Mouse (Mus musculus) G1E (cell line): ENCODE data around the gene Zfp385b. TPM values are rescaled to one million over a fixed set of nuclear protein-coding genes. Genes with fewer than 3 reads are reported as not detected.

Source experiments
- ATAC-seq: 2 replicates; pipeline ENCODE4 v1.8.0; 2016; ENCODE audit warnings: mild to moderate bottlenecking; ENCODE audit not compliant: insufficient number of reproducible peaks, poor library complexity, low FRiP score, severe bottlenecking; ENCODE audit errors: extremely low read depth
- DNase-seq: peaks from one replicate; pipeline ENCODE4 v3.0.0; 2012; ENCODE audit warnings: low spot score
- H3K27me3 ChIP-seq: 2 replicates; pipeline ENCODE4 v1.6.1; 2012; ENCODE audit warnings: mild to moderate bottlenecking, low read length, inconsistent platforms; ENCODE audit not compliant: insufficient read depth
- H3K36me3 ChIP-seq: replicated peaks from 2 replicates; pipeline ENCODE3; 2012; ENCODE audit warnings: mild to moderate bottlenecking, inconsistent platforms
- H3K4me1 ChIP-seq: 2 replicates; pipeline ENCODE4 v1.6.1; 2012; ENCODE audit warnings: low read depth, low read length, inconsistent platforms, mixed read lengths; ENCODE audit not compliant: insufficient read depth
- H3K4me3 ChIP-seq: 2 replicates; pipeline ENCODE4 v1.5.1; 2012; ENCODE audit warnings: low read depth, mild to moderate bottlenecking, inconsistent platforms, low read length, moderate library complexity, mixed read lengths
- H3K9me3 ChIP-seq: replicated peaks from 2 replicates; pipeline ENCODE4 v1.6.1; 2012; ENCODE audit warnings: inconsistent platforms
- CTCF ChIP-seq: IDR thresholded peaks from 2 replicates; pipeline ENCODE4 v1.5.1; 2012; ENCODE audit warnings: low read depth, low read length, inconsistent platforms, mixed read lengths
- GATA1 ChIP-seq: IDR thresholded peaks from 2 replicates; pipeline ENCODE4 v1.6.1; 2012; ENCODE audit warnings: borderline replicate concordance, low read length, inconsistent platforms, mixed read lengths
- GATA2 ChIP-seq: IDR thresholded peaks from 2 replicates; pipeline ENCODE4 v1.6.1; 2012; ENCODE audit warnings: low read depth, low read length, inconsistent platforms, borderline replicate concordance
- POLR2AphosphoS5 ChIP-seq: IDR thresholded peaks from 2 replicates; pipeline ENCODE4 v1.6.1; 2012; ENCODE audit warnings: low read depth, low read length, inconsistent platforms; ENCODE audit not compliant: insufficient replicate concordance
- TAL1 ChIP-seq: conservative IDR thresholded peaks from 2 replicates; pipeline ENCODE4 v1.6.1; 2012; ENCODE audit warnings: low read depth, low read length, inconsistent platforms, mixed read lengths
- polyA plus RNA-seq: library from polyadenylated mRNA; stranded (reverse); fragments of >175 nt; gene quantifications from 2 replicates; pipeline ENCODE4 v1.2.3, GENCODE M21; 2012
- total RNA-seq, 2 experiments: library from RNA; stranded (forward) in 1 of 2; stranded (reverse) in 1 of 2; fragments of 200-1000 nt in 1 of 2; fragments of >200 nt in 1 of 2; fragmentation: Nextera tagmentation in 1 of 2; gene quantifications; 2 replicates each; pipeline ENCODE4 v1.2.3; 2014 to 2017

Gene Zfp385b
- total and polyA plus RNA-seq, 3 experiments = 0.71 TPM; not detected in 2

- H3K36me3 ChIP-seq = no peaks in the 10 kb centered on the region
- H3K9me3 ChIP-seq = peaks cover 48% of the 10 kb centered on the region
- no peaks in the 10 kb centered on the region for H3K4me1 ChIP-seq
- no peak for TF ChIP-seq CTCF
- TF ChIP-seq POLR2AphosphoS5 = no peak
- no peak for TF ChIP-seq GATA2
- no peak for TF ChIP-seq GATA1
- TF ChIP-seq TAL1 = no peak
- ATAC-seq = no peak
- no peaks in the 10 kb centered on the region for H3K27me3 ChIP-seq
- DNase-seq = no peak
- no peak overlapping the region for H3K4me3 ChIP-seq
Observed at GRCm38 (mm10) chr2:77716367-77716766, 103.1 kb downstream of the Zfp385b start.

- Histone ChIP-seq H3K4me1 (no peaks in the 10 kb centered on the region), H3K9me3 (peaks cover 38% of the 10 kb centered on the region), H3K36me3 (no peaks in the 10 kb centered on the region), H3K4me3 (no peak overlapping the region), H3K27me3 (no peaks in the 10 kb centered on the region)
- DNase-seq = no peak
- TF ChIP-seq GATA2 = no peak
- TF ChIP-seq CTCF = no peak
- TF ChIP-seq TAL1 = no peak
- no peak for TF ChIP-seq GATA1
- TF ChIP-seq POLR2AphosphoS5 = no peak
- no peak for ATAC-seq
Observed at GRCm38 (mm10) chr2:77713886-77714285, 105.6 kb downstream of the Zfp385b start.

GRCm38 (mm10) chr2:77711751-77712150 is 107.7 kb downstream of the Zfp385b start:
- no peak for TF ChIP-seq TAL1

GRCm38 (mm10) chr2:77709206-77709794 is 110.1 kb downstream of the Zfp385b start:
- no peak for TF ChIP-seq CTCF
- TF ChIP-seq GATA1 = no peak
- TF ChIP-seq POLR2AphosphoS5 = no peak
- no peak for TF ChIP-seq TAL1
- TF ChIP-seq GATA2 = no peak
- Histone ChIP-seq H3K27me3 (no peaks in the 10 kb centered on the region), H3K36me3 (no peaks in the 10 kb centered on the region), H3K4me1 (no peaks in the 10 kb centered on the region), H3K4me3 (no peak overlapping the region), H3K9me3 (peaks cover 19% of the 10 kb centered on the region)
- ATAC-seq (no peak), DNase-seq (no peak)

More at GRCm38 (mm10) chr2:77711751-77712150, 107.7 kb downstream of the Zfp385b start:
- Histone ChIP-seq H3K36me3 (no peaks in the 10 kb centered on the region), H3K4me3 (no peak overlapping the region), H3K4me1 (no peaks in the 10 kb centered on the region), H3K9me3 (peaks cover 25% of the 10 kb centered on the region), H3K27me3 (no peaks in the 10 kb centered on the region)
- DNase-seq = no peak
- ATAC-seq = no peak

GRCm38 (mm10) chr2:77707138-77707537 is 112.3 kb downstream of the Zfp385b start:
- TF ChIP-seq CTCF (no peak), TAL1 (no peak), GATA1 (no peak), POLR2AphosphoS5 (no peak)
- H3K27me3 ChIP-seq = no peaks in the 10 kb centered on the region
- H3K4me1 ChIP-seq = no peaks in the 10 kb centered on the region
- ATAC-seq (no peak), DNase-seq (no peak)
- no peak overlapping the region for H3K4me3 ChIP-seq
- H3K9me3 ChIP-seq = peaks cover 12% of the 10 kb centered on the region
- no peaks in the 10 kb centered on the region for H3K36me3 ChIP-seq

- H3K9me3 ChIP-seq = peaks cover 18% of the 10 kb centered on the region
- DNase-seq = no peak
- TF ChIP-seq GATA2 = no peak
- TF ChIP-seq GATA1 = no peak
- TF ChIP-seq TAL1 = no peak
- no peak for TF ChIP-seq CTCF
- TF ChIP-seq POLR2AphosphoS5 = no peak
- no peaks in the 10 kb centered on the region for H3K36me3 ChIP-seq
- H3K27me3 ChIP-seq = no peaks in the 10 kb centered on the region
- no peak overlapping the region for H3K4me3 ChIP-seq
- ATAC-seq = no peak
- no peaks in the 10 kb centered on the region for H3K4me1 ChIP-seq
Observed at GRCm38 (mm10) chr2:77705476-77705875, 114.0 kb downstream of the Zfp385b start.

- Histone ChIP-seq H3K36me3 (no peaks in the 10 kb centered on the region), H3K4me3 (no peak overlapping the region), H3K4me1 (no peaks in the 10 kb centered on the region), H3K9me3 (peaks cover 18% of the 10 kb centered on the region), H3K27me3 (no peaks in the 10 kb centered on the region)
- ATAC-seq = no peak
- TF ChIP-seq GATA2 (no peak), POLR2AphosphoS5 (no peak), CTCF (no peak), GATA1 (no peak), TAL1 (no peak)
- no peak for DNase-seq
Observed at GRCm38 (mm10) chr2:77703080-77703479, 116.4 kb downstream of the Zfp385b start.
